22 mouse cellular contexts compared by ENCODE assay signal in the genomic region with DNA sequence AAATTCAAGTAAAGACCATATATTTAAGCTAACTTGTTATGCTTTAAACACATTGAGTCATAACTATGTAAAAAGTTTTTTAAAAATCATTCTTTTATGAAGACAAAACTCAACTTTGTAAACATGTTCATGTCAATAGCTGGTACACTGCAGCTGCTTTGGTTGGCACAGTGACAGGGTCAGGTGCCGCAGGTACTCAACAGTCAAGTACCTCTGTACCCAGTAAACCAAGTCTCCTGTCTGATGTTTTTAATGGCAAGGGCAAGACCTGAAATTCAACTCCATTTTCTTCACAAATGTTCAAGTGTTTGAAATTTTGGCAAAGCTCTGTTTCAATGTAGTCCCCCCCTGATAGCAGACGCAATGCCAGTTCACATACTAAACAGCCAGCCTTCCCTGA. TPM values are rescaled to one million over a fixed set of nuclear protein-coding genes. Genes with fewer than 3 reads are reported as not detected.
DNase-seq lines count a peak whose midpoint lies in the region; ATAC-seq and TF ChIP-seq lines count a peak whose summit lies in the region.
"Had no signal": no experiment of that assay in that cellular context is flagged by ENCODE, and none has a peak within 500 bp of the region (broad histone marks: within the 10 kb centered on the region; RNA-seq: fewer than 3 reads in every experiment).

No protein-coding gene starts in this region.

- H3K27me3 ChIP-seq in lung, embryonic 14.5 days (ENCODE audit: insufficient read depth, low read length), result no peaks in the 10 kb centered on the region
- H3K27me3 ChIP-seq: heart, embryonic 13.5 days had no signal

- no peak overlapping the region for H3K27ac ChIP-seq in lung, embryonic 14.5 days (ENCODE audit: low read depth)
- H3K27ac ChIP-seq: embryonic facial prominence, embryonic 10.5 days; forebrain, embryonic 10.5 days; heart, embryonic 13.5 days; hindbrain, embryonic 14.5 days had no signal

- H3K9me3 ChIP-seq in lung, embryonic 14.5 days (ENCODE audit: low read depth, low read length), result no peaks in the 10 kb centered on the region
- H3K9me3 ChIP-seq: embryonic facial prominence, embryonic 10.5 days; forebrain, embryonic 10.5 days; heart, embryonic 13.5 days had no signal

- intact Hi-C loops in left cerebral cortex, postnatal 25 days (cut with DNase I), result no loop called here

- no peak for ATAC-seq in lung, embryonic 14.5 days (ENCODE audit: insufficient read depth)
- ATAC-seq in cerebellum, adult (ENCODE audit: insufficient number of reproducible peaks, low FRiP score, low TSS enrichment), result no peak
- ATAC-seq: CD4-positive, CD25-positive, alpha-beta regulatory T cell, adult 4 months; forebrain, embryonic 14.5 days had no signal

- no peak overlapping the region for H3K4me3 ChIP-seq in lung, embryonic 14.5 days (ENCODE audit: low read depth, low read length)
- H3K4me3 ChIP-seq: embryonic facial prominence, embryonic 10.5 days; forebrain, embryonic 10.5 days; heart, embryonic 13.5 days had no signal

- no peak for TF ChIP-seq CTCF in lung, embryonic 14.5 days (IDR thresholded peaks at IDR 0.05; ENCODE audit: low read depth)

- peak; percentile 14 for DNase-seq in fat pad, adult 2 months (ENCODE audit: extremely low read depth, low read depth, low spot score)
- DNase-seq in lung, embryonic 14.5 days, result peak; percentile 25
- peak; percentile 18 for DNase-seq in lung, postnatal 10 days
- peak; percentile 13 to 52 for DNase-seq in lung, postnatal 4 days
- DNase-seq in left cerebral cortex, postnatal 25 days (ENCODE audit: low spot score in 2 of 2), result no peak
- DNase-seq in natural killer cell, adult 2 months (ENCODE audit: low spot score in 2 of 2), result no peak
- DNase-seq in spleen, adult 18-20 months, result no peak
- DNase-seq: adrenal gland, postnatal 10 days; B cell, adult 2 months; cerebellum, adult 2 months; cerebellum, postnatal 10 days; gastrocnemius, postnatal 36 days; heart, adult 11 months; heart, postnatal 4 days had no signal

- 81% methylated on average over 2 of the region's 2 CpGs for WGBS in lung, embryonic 14.5 days

- no peak overlapping the region for H3K9ac ChIP-seq in lung, embryonic 14.5 days
- H3K9ac ChIP-seq: heart, embryonic 13.5 days; hindbrain, embryonic 14.5 days had no signal

- no peak overlapping the region for H3K4me2 ChIP-seq in lung, embryonic 14.5 days
- H3K4me2 ChIP-seq: heart, embryonic 13.5 days; hindbrain, embryonic 14.5 days had no signal

- H3K4me1 ChIP-seq in lung, embryonic 14.5 days (ENCODE audit: insufficient read depth), result no peaks in the 10 kb centered on the region
- H3K4me1 ChIP-seq: embryonic facial prominence, embryonic 10.5 days; forebrain, embryonic 10.5 days; heart, embryonic 13.5 days had no signal

- peaks cover 37% of the 10 kb centered on the region for H3K36me3 ChIP-seq in lung, embryonic 14.5 days (ENCODE audit: insufficient read depth)

RNA-seq across cellular contexts. Expression of gene Mrpl57, which starts 7.5 kb away (rescaled TPM):
- polyA plus RNA-seq in lung, embryonic 14.5 days (2014; fragmentation: Nextera tagmentation; extraction: Ambion mirVana), result 145 and 158 TPM in 2 replicates
- 10 to 100 TPM; 67.6 to 69.8 TPM for total RNA-seq in left cerebral cortex, postnatal 25 days (2021)

RNA-seq across cellular contexts. Expression of gene Ska3, which starts 7.5 kb away (rescaled TPM):
- 50.1 and 51.8 TPM in 2 replicates for polyA plus RNA-seq in lung, embryonic 14.5 days (2014; fragmentation: Nextera tagmentation; extraction: Ambion mirVana)
- total RNA-seq in left cerebral cortex, postnatal 25 days (2021), result 1 to 10 TPM in 1 of 2 experiments, under 1 TPM in 1; 0.80 to 1.3 TPM
- total RNA-seq: gastrocnemius, adult 8-10 months had no signal

RNA-seq across cellular contexts. Expression of gene Sap18, which starts 35.5 kb away (rescaled TPM):
- polyA plus RNA-seq in lung, embryonic 14.5 days (2014; fragmentation: Nextera tagmentation; extraction: Ambion mirVana), result 20.1 and 28.3 TPM in 2 replicates
- total RNA-seq in left cerebral cortex, postnatal 25 days (2021), result 10 to 100 TPM; 38.6 to 45.7 TPM

RNA-seq across cellular contexts. Expression of gene Zdhhc20, which starts 56.5 kb away (rescaled TPM):
- polyA plus RNA-seq in lung, embryonic 14.5 days (2014; fragmentation: Nextera tagmentation; extraction: Ambion mirVana), result 62.8 and 66.2 TPM in 2 replicates
- 10 to 100 TPM; 29.6 to 31.2 TPM for total RNA-seq in left cerebral cortex, postnatal 25 days (2021)

Comparison
In these comparisons a context has a peak if more than half of its experiments do, and no peak if none do; other contexts are left out.
1. DNase-seq: peak in fat pad, adult 2 months (single experiment), lung, embryonic 14.5 days (single experiment), lung, postnatal 10 days (single experiment) and lung, postnatal 4 days (2 of 2); none in left cerebral cortex, postnatal 25 days (0 of 2), natural killer cell, adult 2 months (0 of 2) and spleen, adult 18-20 months (0 of 2).